Mouse (Mus musculus) embryonic facial prominence, embryonic 11.5 days (tissue): Measurements from ENCODE around the gene Ins2. TPM values are rescaled to one million over a fixed set of nuclear protein-coding genes. Genes with fewer than 3 reads are reported as not detected.
A peak's percentile ranks its signal among the peaks of the same experiment; 100 is the strongest.

Experiments used
- ATAC-seq: fragments of 200-750 bp; cut with Nextera tagmentation; replicated peaks from 2 replicates; pipeline ENCODE4 v1.8.0; 2017; ENCODE audit warnings: low read depth; ENCODE audit not compliant: insufficient number of reproducible peaks, low FRiP score, low TSS enrichment
- DNase-seq: peaks from one replicate; pipeline ENCODE4 v3.0.0-alpha.2; 2015; ENCODE audit warnings: low spot score
- H3K27ac ChIP-seq: fragments of 300-500 bp; sonication (generic); replicated peaks from 2 replicates; pipeline ENCODE4 v1.5.1; 2014; ENCODE audit warnings: mild to moderate bottlenecking, low read depth, low read length, control low read depth
- H3K27me3 ChIP-seq: fragments of 300-500 bp; sonication (generic); 2 replicates; pipeline ENCODE4 v1.6.1; 2014; ENCODE audit warnings: mild to moderate bottlenecking, low read length, moderate library complexity, mixed read lengths; ENCODE audit not compliant: control insufficient read depth, insufficient read depth
- H3K36me3 ChIP-seq: fragments of 300-500 bp; sonication (generic); replicated peaks from 2 replicates; pipeline ENCODE4 v1.6.1; 2014; ENCODE audit warnings: low read depth, mild to moderate bottlenecking, low read length, moderate library complexity, mixed read lengths; ENCODE audit not compliant: control insufficient read depth, insufficient read depth
- H3K4me1 ChIP-seq: fragments of 300-500 bp; sonication (generic); 2 replicates; pipeline ENCODE4 v1.6.1; 2014; ENCODE audit warnings: low read length, mixed read lengths; ENCODE audit not compliant: control insufficient read depth, insufficient read depth
- H3K4me2 ChIP-seq: fragments of 300-500 bp; sonication (generic); 2 replicates; pipeline ENCODE4 v1.6.1; 2014; ENCODE audit warnings: low read depth, mild to moderate bottlenecking, control low read depth, low read length, moderate library complexity
- H3K4me3 ChIP-seq: fragments of 300-500 bp; sonication (generic); 2 replicates; pipeline ENCODE4 v1.5.1; 2014; ENCODE audit warnings: low read depth, low read length, control low read depth
- H3K9ac ChIP-seq: fragments of 300-500 bp; sonication (generic); replicated peaks from 2 replicates; pipeline ENCODE4 v1.6.1; 2014; ENCODE audit warnings: mild to moderate bottlenecking, control low read depth, low read length
- H3K9me3 ChIP-seq: fragments of 300-500 bp; sonication (generic); replicated peaks from 2 replicates; pipeline ENCODE4 v1.6.1; 2016; ENCODE audit warnings: mild to moderate bottlenecking, low read length, inconsistent platforms, mixed read lengths; ENCODE audit not compliant: control insufficient read depth
- WGBS: fragments of 180-500 bp; shearing (Covaris S2); extraction: QIAGEN DNeasy Blood & Tissue Kit; methylation state at CpG from one replicate; pipeline ENCODE4 v1.1.7; 2014; 5-methylcytosine and 5-hydroxymethylcytosine counted together
- polyA plus RNA-seq: library from polyadenylated mRNA; unstranded; fragments of >200 nt; fragmentation: Nextera tagmentation; extraction: Ambion mirVana; gene quantifications from 2 replicates; pipeline ENCODE4 v1.2.1, GENCODE M21; 2014

Gene Ins2
- polyA plus RNA-seq, 1 experiment from 2014 or later: not detected

DNA sequence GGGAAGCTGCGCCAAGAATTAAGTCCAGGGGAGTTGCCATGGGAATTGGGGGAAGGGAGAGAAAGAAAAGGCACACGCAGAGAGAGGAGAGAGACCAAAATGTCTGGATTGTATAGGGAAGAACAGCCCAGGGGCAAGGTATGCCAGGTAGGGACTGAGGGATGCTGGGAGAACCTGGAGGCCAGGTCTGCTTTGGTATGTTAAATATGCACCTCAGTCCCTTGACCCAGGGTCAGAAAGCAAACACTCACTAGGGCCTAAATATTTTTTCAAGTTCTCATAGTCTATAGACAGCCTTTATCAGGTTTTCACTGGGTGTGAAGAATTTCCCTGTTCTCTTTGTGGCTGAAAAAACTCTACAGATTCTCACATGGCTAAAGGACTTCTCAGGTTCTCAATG, 36.3 kb downstream of the Ins2 start:
- Histone ChIP-seq H3K36me3 (no peaks in the 10 kb centered on the region), H3K27ac (no peak overlapping the region), H3K4me3 (no peak overlapping the region), H3K4me1 (no peaks in the 10 kb centered on the region), H3K4me2 (no peak overlapping the region), H3K9ac (no peak overlapping the region), H3K9me3 (no peaks in the 10 kb centered on the region), H3K27me3 (no peaks in the 10 kb centered on the region)
- ATAC-seq (no peak), DNase-seq (no peak)
- 81% methylated on average over 2 of the region's 2 CpGs for WGBS

DNA sequence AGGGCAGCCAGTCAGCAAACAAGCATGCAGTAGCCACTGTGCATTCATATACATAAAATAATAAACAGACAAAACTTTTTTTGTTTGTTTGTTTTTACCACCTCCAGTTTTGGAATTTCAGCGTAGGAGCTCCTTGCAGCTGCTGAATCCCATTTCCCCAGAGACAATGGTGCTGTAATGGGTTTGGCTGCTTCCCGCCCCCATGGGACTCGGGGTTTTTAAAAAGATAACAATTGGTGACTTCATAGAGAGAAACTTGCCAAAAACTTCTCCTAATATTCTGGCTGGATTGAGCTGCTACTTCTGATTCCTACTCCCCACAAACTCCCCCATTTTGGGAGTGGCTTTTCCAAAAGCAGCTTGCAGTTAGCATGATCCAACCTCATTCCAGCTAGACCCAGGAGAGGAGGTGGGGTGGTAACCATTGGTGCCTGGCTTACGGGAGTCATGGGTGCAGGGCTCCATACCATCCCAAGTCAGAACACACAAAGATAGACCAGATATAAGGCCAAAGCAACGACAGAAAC, 43.8 kb downstream of the Ins2 start:
- Histone ChIP-seq H3K36me3 (no peaks in the 10 kb centered on the region), H3K4me2 (no peak overlapping the region), H3K4me1 (no peaks in the 10 kb centered on the region), H3K4me3 (no peak overlapping the region), H3K9ac (no peak overlapping the region), H3K27me3 (no peaks in the 10 kb centered on the region), H3K27ac (no peak overlapping the region), H3K9me3 (no peaks in the 10 kb centered on the region)
- no peak for ATAC-seq
- 68% methylated on average over 5 of the region's 5 CpGs for WGBS
- DNase-seq: no peak

DNA sequence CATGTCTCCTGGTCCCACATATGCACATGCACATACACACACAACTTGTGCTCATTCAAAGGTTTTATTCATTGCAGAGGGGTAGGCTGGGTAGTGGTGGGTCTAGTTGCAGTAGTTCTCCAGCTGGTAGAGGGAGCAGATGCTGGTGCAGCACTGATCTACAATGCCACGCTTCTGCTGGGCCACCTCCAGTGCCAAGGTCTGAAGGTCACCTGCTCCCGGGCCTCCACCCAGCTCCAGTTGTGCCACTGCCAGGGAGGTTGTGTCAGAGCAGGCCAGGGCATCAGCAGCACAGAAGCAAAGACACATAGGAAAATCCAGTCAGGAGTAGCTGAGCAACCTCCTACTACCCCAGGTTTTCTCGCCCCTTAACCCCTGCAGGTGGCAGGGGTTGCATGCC, 64.6 kb downstream of the Ins2 start:
- WGBS: 81% methylated on average over 3 of the region's 3 CpGs
- H3K4me2 ChIP-seq: no peak overlapping the region
- H3K9ac ChIP-seq: no peak overlapping the region
- H3K4me1 ChIP-seq: no peaks in the 10 kb centered on the region
- no peak overlapping the region for H3K27ac ChIP-seq
- H3K36me3 ChIP-seq: no peaks in the 10 kb centered on the region
- no peaks in the 10 kb centered on the region for H3K9me3 ChIP-seq
- H3K4me3 ChIP-seq: no peak overlapping the region
- DNase-seq: no peak
- ATAC-seq: no peak
- H3K27me3 ChIP-seq: no peaks in the 10 kb centered on the region

DNA sequence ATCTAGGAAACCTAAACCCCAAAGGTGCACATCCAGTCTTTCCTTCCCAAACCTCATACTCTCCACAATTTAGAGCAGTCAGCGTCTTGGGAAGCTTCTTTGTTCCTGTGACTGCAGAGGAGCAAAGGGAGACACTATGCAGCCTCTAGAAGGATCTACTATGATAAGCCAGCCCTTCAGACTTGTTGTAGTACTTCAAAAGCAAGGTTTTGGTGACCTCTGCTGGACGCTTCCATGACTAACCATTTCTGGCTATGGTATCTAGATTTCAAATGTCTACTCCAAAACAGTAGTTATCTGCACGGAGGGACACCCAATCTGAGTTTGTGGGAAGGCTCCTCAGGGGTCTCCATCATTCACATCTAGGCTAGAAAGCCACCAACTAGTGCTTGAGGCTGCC, 67.5 kb downstream of the Ins2 start:
- Histone ChIP-seq H3K9ac (no peak overlapping the region), H3K36me3 (no peaks in the 10 kb centered on the region), H3K27ac (no peak overlapping the region), H3K4me3 (no peak overlapping the region), H3K4me1 (no peaks in the 10 kb centered on the region), H3K9me3 (no peaks in the 10 kb centered on the region), H3K27me3 (no peaks in the 10 kb centered on the region), H3K4me2 (no peak overlapping the region)
- ATAC-seq (no peak), DNase-seq (peak; percentile 85)
- WGBS: 12% methylated on average over 3 of the region's 3 CpGs

DNA sequence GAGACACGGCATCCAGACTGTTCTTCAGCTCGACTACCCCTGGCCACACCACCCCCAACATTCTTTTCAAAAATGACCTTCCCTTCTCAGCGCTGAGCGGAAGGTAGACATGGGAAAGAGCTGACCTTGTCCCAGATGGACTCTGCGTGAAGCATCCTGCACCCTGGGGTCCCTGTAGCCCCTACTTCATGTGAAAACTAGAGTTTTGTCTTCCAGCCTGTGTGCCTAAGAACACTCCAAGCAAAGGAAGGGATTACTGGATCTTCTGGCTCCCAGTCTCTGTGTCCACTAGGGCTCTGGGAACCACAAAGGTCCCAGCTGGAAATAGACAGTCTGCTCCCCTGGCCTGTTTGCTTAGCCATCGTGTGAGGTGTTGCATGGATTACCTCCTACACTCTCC, 68.0 kb downstream of the Ins2 start:
- WGBS: 75% methylated on average over 6 of the region's 6 CpGs
- H3K9ac ChIP-seq: no peak overlapping the region
- peaks cover 3% of the 10 kb centered on the region for H3K9me3 ChIP-seq
- H3K27me3 ChIP-seq: no peaks in the 10 kb centered on the region
- DNase-seq (no peak), ATAC-seq (no peak)
- no peak overlapping the region for H3K27ac ChIP-seq
- H3K4me3 ChIP-seq: no peak overlapping the region
- H3K4me2 ChIP-seq: no peak overlapping the region
- no peaks in the 10 kb centered on the region for H3K4me1 ChIP-seq
- no peaks in the 10 kb centered on the region for H3K36me3 ChIP-seq

DNA sequence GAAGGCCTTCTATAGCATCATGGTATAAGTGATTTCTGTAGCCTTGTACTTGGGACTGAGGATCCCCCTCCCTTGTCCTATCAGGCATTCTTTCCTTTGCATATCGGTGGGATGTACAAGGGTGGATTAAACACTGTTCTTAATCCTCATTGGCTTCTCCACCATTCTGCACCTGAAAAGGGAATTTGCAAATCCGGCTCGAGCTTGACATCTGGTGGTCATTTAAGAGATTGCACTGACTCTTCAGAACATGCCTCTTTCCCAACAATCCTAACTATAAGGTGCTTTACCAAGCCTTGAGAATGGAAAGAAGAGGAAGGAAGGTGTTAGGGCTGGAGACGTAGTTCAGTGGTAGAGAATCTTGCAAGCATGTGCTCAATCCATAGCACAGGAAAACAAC, 71.1 kb downstream of the Ins2 start:
- 12% methylated on average over 4 of the region's 4 CpGs for WGBS
- Histone ChIP-seq H3K27ac (no peak overlapping the region), H3K36me3 (no peaks in the 10 kb centered on the region), H3K9ac (no peak overlapping the region), H3K4me1 (no peaks in the 10 kb centered on the region), H3K4me2 (no peak overlapping the region), H3K9me3 (peaks cover 10% of the 10 kb centered on the region), H3K27me3 (no peaks in the 10 kb centered on the region), H3K4me3 (no peak overlapping the region)
- peak; percentile 77 for DNase-seq
- no peak for ATAC-seq

DNA sequence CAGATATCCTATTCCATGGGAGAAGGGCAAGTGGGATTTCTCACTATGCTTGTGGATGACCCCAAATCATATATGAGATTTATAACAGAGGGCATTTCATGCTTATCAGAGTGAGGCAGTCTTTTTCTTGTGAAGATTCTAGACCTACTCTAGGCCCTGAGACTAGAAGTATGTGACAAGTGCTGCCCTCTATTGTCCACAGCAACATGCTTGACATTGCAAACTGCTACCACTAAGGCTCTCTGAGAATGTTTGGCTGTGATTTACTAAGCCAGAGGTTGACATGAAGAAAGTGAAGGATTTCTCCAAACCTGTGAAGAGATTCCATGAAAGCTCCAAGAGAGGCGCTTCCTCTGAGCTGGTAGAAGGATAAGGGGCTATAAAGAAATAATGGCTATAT, 72.1 kb downstream of the Ins2 start:
- Histone ChIP-seq H3K27ac (no peak overlapping the region), H3K9ac (no peak overlapping the region), H3K36me3 (no peaks in the 10 kb centered on the region), H3K4me2 (no peak overlapping the region), H3K9me3 (peaks cover 10% of the 10 kb centered on the region), H3K4me3 (no peak overlapping the region), H3K27me3 (peaks cover 1% of the 10 kb centered on the region; the same call in 1 of the 2 replicates), H3K4me1 (no peaks in the 10 kb centered on the region)
- ATAC-seq: no peak
- no peak for DNase-seq
- WGBS: 86% methylated on average over 1 of the region's 1 CpGs

DNA sequence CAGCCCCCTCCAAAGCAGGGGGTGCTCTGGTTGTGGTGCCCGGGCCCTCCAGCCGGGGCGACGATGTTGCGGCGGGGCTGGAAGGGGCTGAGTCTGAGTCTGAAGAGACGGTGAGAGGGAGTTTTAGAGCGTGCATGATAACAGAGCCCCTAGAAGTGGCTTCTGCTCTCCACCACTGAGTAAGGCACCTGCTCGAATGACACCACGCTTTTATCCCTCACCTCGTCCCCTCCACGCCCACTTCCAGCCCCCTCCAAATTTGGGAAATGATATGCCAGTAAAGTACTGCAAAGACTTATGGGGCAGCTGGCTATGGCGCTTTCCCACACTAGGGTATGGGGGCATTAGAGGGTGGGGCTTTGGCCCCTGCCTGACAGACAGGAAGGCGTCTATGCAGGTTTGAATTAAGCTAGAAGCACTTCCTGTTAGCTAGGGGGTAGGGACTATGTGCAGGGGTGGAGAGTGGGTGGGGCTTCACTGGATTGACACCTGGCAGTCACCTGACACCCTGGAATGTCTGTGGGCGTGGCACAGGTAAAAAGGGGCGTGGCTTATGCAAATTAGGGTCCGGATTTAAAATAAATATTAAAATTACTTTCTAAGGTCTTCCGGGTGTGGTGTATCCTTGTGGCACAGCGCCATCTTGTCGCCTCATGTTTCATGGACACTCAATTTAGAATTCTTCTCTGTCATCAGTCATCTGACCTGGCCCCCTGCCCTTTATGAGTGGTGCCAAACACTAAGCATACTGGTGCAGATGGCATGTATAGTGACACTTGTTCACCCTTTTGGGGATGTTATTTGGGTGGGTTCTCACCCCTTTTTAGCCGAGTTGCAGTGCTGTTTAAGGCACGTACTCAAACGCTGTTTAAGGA, 73.2 kb downstream of the Ins2 start, which contains the start of gene Gm49394:
Gm49394 (minus strand) TSS at position 192 of the 875 bp plus-strand sequence.
- Histone ChIP-seq H3K4me1 (no peaks in the 10 kb centered on the region), H3K9me3 (peaks cover 10% of the 10 kb centered on the region), H3K36me3 (no peaks in the 10 kb centered on the region), H3K27ac (no peak within 1 kb of the TSS), H3K4me2 (no peak within 1 kb of the TSS), H3K4me3 (no peak within 1 kb of the TSS), H3K27me3 (peaks cover 11% of the 10 kb centered on the region), H3K9ac (no peak within 1 kb of the TSS)
- 83% methylated on average over 23 of the region's 23 CpGs for WGBS
- DNase-seq: no peak
- ATAC-seq: no peak
